Mouse (Mus musculus) CD4-positive helper T cell, adult 2 months (primary cell): Measurements from ENCODE around the gene Lfng.

Experiments
- DNase-seq: peaks from one replicate; pipeline ENCODE4 v3.0.0-alpha.2; 2012; ENCODE audit warnings: low read depth, missing footprints, low spot score

The Lfng gene

DNA sequence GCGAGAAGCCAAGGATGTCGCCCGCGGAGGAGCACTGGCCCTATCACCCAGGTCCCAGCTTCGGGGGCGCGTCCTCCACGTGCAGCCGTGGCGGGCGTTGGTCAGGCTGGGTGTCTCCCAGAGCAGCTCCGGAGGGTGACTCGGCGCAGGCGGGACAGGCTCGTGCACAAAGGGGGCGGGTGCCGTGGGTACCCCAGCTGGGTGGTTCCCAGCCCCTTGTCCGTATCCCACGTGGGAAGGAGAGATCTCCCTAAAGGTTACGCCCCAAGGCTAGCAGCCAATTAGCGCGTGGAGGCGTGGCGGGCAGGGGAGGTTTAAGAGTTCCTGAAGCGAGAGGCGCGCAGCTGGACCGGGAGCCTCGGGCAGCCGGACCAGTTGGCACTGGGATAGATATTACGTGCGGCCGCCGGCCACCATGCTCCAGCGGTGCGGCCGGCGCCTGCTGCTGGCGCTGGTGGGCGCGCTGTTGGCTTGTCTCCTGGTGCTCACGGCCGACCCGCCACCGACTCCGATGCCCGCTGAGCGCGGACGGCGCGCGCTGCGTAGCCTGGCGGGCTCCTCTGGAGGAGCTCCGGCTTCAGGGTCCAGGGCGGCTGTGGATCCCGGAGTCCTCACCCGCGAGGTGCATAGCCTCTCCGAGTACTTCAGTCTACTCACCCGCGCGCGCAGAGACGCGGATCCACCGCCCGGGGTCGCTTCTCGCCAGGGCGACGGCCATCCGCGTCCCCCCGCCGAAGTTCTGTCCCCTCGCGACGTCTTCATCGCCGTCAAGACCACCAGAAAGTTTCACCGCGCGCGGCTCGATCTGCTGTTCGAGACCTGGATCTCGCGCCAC is at the start of gene Lfng:
Gene Lfng, plus strand, starts transcription at position 320 of the 835 bp plus-strand sequence.
- DNase-seq: peak; percentile 87

DNA sequence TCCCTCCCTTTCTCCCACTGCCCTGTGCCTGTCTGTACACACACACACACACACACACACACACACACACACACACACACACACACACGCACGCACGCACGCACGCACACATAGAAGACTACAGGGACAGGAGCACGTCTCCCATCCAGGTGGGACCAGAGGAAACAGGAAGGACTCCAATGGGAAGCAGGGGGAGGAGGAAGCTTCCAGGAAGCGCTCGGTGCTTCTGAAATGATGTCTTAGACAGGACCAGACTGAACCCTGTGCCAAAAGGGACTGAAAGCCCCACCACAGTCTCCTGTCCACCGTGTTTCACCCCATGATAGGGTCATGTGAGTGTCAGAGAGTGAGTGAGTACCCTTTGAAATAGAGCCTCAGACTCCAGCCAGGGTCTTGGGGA is 44.5 kb upstream of the Lfng start:
- DNase-seq: no peak

DNA sequence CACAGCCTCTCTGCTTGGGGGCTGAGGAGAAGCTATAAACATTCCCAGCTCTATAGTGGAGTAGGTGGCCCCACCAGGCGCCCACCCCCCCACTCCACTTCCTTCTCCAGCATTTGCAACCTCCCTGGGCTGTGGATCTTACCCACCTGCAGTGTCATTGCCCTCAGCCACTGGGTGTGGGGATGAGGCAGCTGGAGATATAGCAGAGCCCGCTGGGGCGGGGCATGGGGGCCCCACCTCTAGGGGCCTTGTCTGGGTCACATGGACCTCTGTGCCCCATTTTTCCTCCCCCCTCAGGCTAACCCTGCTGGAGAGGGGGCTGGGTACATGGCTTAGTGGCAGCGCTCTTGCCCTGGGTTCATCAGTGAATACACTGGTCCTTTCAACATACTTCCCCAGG is 42.2 kb upstream of the Lfng start, which contains the start of gene Grifin:
Gene Grifin, minus strand, starts transcription at position 176 of the 400 bp plus-strand sequence.
- DNase-seq: no peak

DNA sequence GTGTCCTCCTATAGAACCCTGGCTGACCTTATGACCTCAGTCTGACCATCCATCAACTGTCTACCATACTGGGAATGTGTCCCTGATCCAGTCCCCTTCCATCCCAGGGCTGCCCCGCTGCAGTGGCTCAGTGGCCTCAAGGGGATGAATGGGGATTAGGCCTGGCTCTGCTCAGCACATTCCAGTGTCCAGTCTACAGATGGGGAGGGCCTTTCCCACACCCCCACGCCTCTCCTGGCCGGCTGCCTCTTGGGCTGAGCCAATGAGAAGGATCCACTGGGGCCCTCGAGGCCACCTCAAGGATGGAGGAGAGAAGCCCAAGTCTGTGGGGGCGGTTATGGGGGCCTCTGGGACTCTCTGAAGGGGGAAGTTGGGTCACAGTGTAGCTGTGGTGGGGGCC is 41.7 kb upstream of the Lfng start:
- DNase-seq: no peak

DNA sequence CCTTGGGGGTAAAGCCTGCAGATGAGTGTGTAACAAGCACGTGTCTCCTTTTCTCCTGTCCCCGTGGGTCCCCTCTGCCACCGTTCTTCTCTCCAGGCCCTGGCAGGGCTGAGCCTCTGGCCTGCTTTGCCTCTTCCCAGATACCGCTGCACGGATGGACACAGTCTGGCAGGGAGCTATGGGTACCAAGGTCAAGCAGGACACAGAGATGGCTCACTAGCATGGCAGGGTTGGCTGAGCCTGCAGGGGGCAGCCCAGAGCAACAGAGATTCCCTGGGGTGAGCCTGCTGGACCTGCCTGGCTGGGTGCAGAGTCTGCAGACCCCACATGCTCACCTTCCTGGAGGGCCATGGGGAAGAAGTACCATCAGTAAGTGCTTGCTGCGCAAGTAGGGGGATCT is 41.3 kb upstream of the Lfng start:
- DNase-seq: peak; percentile 44

DNA sequence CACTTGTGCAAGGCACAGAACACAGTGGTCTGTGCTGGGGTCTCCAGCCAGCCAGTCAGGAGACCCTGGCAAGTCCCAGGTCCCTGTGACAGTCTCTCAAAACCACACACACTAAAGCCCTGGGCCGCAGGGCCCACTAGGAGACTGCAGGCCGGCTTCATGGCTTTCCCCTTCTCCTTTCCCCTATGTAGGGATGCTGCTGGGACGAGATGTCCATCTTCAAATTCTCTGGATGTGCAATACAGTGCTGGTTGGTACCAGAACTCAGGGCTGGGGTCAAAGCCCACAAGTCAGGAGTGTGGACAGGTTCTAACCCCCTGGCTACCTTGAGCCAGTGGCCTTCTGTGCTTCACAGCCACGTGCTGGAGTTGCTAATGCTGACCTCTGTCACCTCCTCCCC is 40.8 kb upstream of the Lfng start:
- no peak for DNase-seq

DNA sequence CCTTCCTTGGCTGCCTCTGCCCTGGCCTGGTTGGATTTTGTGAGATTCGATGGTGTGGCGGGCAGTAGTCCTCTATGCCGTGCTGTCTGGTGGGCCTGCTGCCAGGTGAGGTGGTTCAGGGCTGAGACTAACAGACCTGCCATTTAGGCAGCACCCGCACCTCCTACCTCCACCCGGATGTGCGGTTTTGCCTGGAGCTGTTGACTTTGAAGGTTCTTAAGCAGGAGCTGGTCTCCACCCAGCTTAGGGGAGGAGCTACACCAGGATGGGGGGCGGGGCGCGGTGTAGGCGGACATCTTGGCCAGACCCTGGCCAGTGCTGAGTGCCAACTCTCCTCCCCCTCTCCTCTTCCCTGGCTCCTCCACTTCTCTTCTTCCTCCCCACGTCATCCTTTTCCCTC is 39.8 kb upstream of the Lfng start:
- peak; percentile 91 for DNase-seq

DNA sequence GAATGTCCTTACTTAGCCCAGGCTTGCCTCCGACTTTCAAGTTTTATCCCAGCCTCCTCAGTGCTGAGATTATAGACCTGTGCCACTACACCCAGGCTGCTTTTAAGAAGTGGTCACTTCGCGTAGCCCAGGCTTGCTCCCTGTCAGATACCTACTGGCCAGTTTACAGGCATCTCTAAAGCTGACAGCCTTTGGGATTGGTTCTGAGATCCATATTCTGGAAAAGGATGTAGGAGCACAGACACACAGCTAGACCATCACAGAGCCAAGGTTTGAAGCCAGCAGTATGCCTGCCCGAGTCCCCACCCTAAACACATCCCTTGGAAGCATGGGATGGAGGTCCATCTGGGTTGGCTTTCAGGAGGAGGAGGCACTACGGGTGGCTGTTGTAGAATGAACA is 39.4 kb upstream of the Lfng start:
- DNase-seq: no peak

DNA sequence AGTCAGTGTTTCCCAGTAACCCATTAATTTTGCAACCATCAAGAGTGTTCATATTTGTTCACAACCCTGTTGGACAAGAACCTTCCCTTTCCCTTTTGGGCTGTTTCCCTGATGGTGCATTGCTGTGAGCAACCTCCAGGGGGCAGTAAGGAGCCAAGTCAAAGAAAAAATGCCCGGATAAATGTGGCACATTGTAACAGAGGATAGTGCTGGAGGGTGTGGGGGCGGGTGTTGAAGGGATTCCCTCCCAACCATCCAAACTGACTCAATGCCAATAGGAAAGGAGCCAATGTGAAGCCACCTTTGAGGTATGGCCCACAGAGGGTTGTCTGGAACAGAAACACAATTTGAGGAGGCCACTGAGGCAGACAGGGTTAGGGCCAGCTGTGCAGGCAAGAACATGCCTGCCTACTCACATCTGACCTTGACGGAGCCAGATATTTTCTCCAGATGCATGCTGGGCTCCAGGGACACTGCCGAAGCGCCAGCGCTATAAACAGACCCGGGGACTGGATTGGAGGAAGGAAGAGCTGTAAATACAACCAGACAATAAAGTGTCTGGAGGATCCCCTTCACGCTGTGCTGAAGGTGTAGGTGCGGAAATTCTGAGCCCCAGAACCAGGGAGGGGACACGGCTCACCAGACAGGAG is 38.7 kb upstream of the Lfng start:
- peak; percentile 70 for DNase-seq

DNA sequence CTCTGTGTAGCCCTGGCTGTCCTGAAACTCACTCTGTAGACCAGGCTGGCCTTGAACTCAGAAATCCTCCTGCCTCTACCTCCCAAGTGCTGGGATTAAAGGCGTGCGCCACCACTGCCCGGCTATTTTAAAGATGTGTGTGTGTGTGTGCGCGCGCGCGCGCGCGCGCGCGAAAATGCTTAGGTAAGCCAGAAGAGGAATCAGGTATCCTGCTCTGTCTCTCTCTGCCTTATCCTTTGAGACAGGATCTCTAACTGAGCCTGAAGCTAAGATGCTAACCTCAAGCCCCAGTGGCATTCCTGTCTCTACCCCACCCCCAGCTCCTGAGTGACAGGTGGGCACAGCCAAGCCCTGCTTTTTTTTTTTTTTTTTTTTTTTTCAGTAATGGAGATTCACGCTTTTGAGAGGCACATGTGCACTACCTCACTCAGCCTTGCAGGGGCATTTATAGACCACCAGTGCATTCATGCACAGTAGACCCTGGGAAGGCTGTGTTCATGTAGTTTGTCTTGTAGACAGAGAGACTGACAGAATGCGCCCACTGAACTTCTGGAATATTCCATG is 38.0 kb upstream of the Lfng start:
- no peak for DNase-seq

DNA sequence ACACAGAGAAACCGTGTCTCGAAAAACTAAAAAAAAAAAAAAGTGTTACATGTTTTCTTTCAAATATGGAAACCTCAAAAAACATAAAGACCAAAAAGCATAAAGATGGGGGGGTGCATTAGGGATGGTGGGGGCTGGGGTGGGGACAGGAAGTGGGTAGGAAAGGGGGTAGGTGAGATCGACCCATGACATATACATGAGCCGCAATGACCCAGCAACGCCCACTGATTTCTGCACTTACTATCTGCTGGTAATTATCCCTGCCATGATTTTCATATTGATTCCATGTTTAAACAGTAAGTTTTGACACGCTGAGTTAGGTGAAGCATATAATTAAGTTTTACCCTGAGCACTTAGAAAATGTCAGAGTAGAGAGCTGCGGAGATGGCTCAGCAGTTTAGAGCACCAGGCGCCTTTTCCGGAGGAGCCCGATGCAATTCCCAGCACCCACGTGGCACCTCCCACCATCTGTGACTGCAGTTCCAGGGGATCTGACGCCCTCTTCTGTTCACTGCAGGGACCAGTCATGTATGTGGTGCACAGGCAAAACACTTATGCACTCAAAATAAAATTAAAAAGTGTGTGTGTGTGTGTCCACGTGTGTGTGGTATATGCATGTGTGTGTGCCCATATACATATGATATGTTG is 36.8 kb upstream of the Lfng start:
- peak; percentile 63 for DNase-seq

DNA sequence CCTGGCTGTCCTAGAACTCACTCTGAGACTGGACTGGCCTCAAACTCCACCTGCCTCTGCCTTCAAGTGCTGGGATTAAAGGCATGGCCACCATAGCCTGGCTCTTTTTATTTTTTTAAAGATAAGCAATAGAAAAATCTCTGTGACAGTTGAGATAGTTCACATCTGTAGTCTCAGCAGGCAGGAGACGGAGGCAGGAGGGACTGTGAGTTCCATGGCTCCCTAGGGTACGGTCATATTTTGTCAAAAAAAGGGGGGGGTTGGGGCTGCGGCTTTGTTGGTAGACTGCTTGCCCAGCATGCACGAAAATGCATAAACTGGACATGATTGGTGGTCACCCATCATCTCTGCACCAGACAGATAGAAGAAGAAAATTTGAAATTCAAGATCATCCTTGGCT is 35.9 kb upstream of the Lfng start:
- DNase-seq: no peak

DNA sequence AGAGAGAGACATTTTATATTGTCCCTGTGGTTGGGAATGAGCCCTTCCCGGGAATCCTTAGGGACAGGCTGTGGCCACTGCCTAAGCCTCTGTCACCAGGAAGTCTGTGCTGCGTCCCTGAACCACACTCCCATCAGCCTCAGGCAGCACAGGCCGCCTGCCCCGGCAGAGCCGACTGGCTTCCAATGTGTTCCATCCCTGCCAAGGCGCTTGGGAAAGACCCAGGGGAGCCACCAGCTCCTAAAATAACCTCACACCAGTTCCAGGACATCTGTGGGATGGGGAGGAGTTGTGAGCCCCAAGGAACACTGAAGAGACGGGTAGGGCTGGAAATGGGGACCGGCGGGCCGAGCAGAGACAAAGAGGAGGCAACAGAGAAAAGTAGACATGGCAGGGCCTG is 35.4 kb upstream of the Lfng start:
- DNase-seq: no peak

DNA sequence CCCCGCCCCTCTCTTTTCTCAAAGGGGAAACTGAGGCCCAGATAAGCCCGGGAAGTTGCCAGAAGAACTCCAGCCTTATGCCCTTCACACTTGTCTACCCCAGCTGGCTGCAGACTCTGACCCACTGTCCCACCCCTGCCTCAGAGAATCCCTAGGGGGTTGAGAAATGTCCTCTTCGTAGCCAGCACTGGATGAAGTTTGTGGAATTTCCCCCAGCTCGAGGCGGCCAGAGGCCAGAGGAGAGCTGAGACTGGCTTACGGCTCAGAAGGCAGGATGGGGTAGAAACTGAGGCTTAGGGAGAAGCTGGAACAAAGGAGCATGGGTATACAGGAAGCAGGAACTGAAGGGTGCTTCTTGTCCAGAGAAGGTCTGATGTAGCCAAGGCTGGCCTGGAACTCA is 34.5 kb upstream of the Lfng start:
- no peak for DNase-seq

DNA sequence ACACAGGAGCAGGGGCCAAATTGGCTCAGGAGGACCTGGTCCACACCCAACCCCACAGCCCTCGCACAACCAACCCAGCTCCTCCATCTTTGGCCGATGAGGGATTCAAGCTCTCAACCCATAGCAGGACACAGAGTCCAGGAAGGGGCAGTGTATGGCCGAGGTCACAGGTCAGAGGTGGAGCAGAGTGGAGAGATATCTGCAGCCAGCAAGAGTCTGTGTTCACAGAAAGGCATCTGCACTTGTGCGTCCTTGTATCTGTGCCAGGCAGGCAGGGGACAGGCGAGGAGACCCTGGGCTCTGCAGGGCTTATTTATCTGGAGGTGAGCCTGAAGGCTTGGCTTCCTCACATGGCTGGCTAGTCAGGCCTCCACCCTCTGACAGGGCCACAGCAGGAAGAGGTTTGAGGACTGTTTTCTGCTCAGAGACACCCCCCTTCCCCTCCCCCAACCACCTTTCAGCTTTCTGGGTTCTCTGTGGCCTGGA is 31.7 kb upstream of the Lfng start:
- peak; percentile 79 for DNase-seq

DNA sequence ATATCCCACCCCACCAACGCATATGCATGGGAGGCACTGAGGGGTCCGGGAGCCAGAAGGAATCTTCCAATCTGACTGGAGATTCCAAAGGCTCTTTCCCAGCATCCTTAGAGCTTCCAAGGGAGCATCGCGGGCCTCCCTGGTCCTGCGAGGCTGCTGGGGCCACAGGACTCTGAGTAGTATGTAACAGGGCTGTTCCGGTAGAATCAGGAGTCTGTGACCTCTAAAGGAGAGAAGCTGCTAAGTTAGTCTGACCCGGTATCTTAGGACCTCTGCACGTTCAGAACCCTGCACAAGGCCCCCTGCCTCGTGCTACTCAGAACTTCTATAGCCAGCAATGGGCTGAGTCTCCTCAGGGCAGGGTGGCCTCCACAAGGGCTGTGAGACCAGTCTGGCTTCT is 27.9 kb upstream of the Lfng start:
- DNase-seq: no peak

DNA sequence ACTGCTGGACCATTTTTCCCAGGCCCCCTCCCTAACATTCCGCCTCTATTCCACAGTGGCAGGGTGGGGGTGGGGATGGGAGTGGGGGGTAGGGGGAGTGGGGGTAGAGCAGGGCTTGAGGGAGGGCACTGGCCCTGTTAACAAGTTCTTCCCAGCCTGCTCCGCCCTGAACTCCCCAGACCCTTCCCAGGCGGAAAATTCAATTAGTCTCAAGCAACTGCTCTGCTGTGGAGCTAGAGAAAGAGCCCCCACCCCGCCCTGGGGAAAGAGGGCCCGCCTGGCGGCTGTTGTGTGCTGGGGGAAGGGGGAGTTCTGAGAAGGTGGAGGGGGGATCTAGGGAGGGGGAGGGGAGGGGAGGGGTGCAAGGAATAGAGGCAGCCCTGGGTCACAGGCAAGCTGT is 27.3 kb upstream of the Lfng start:
- DNase-seq: no peak

DNA sequence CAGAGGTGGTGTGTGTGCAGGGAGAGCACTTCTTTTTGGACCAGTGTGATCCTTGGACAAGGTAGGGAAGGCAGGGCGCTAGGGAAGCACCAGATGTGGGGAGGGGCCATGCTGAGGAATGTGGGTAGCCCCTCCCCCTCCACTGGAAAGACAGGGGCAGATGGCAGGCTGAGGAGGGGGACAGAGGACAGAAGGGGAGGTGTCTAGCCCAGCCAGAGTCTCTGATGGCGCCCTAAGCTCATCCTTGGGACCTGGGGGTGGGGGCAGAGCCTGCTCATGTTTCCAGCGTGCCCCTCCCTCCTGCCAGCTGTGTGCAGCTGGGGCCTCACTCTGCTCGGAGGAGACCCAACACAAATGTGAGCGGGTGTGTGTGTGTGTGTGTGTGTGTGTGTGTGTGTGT is 25.6 kb upstream of the Lfng start:
- no peak for DNase-seq

DNA sequence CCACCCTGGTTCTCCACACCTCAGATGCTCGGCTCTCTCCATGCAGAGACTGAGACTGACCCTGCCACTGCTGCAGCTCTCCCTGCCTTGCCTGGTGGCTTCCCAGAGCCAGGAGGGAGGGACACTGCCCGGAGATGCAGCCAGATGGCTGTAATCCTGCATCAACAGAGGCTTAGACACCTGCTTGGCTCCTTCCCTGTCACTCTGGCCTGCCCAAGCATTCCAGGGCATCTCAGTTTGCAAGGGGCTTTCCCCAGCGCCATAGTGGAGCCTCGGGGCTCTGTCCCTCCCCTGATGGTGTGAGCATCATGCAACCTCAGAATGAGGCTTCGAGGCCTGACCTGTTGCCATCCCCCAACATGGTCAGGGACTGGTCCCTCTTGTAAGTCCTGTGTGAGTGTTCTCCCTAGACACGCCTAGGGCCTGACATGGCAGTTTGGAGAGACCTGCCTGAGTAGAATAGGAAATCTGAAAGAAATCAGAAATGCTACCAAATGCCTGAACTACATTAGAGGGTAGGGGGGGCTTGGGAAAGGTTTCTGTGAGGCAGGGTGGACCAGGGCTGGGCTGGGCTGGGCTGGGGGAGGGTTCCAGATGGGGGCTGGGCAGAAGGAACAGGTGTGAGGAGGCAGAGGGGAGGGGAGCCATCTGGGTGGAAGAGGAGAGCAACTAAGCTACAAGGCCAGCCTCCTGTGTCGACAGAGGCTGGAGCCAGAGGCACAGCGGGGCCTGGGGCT is 24.0 kb upstream of the Lfng start:
- no peak for DNase-seq

DNA sequence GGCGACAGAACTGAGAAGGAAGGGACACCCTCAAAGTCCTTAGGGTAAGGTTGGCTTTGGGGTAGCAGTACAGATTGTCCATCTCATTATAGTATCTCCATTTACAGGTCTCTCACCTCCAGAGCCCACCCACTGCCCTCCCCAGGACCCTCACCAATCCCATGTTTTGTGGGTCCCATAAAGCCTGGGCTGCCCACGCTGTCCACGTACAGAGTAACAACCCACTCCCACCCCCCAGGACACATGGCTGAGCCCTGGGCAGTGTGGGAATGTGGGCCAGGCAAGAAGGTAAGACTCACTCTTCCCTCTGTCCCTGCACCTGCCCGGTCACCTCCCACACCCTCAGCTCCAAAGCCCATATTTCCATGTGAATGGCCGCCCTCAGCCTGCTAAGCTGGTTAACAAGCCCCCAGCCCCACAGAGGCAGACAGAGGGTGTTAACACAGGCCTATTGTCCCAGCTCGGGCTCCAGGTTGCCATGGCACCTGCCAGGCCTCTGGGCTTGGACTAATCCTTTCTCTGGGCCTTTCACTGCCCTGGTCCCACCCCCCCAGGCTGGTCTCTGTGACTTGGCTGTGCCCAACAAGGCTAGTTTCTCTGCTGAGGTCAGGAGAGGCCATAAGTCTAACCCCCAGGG is 23.3 kb upstream of the Lfng start:
- DNase-seq: no peak
